Mouse (Mus musculus): Measurements from ENCODE around the gene Pknox1. TPM values are rescaled to one million over a fixed set of nuclear protein-coding genes. Genes with fewer than 3 reads are reported as not detected.
"Not testable (repeated sequence)": the region's sequence is repeated elsewhere in the genome, so short reads cannot be mapped to it uniquely, and the experiment has no call there.

Pknox1 gene
- polyA plus RNA-seq, 1 experiment: 52.9 TPM

DNA sequence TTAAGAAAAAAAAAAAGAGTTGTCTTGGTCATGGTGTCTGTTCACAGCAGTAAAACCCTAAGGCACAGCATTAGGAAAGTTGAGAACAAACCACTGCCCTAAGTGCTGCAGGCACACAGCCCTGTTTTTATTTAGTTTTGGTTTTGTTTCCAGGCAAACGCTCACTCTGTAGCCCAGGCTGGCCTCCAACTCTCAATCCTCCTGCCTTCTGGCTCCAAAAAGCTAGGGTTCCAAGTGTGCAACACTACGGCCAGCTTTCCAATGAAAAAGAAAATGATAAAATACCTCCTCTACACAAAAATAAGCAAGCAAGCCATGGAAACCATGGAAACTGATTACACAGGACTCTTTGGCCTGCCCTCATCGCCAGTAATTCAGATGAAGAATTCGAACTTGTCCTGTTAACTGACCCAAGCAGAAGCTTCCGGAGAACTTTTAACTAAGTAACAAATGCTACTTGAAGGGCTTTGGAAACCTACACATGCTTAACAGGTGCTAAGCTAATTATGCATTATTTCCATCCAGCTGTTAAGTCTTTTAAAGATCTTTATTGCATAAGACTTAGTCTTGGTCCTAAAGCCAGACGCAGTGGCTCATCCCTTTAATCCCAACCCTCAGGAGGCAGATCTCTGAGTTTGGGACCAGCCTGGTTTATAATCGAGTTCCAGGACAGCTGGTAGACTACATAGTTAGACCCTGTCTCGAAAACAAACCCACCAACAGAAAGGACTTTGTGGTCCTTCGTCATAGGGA lies 17.9 kb upstream of the Pknox1 start:
- no peak overlapping the region for H3K27ac ChIP-seq (ENCODE audit: insufficient read depth, low read length)

DNA sequence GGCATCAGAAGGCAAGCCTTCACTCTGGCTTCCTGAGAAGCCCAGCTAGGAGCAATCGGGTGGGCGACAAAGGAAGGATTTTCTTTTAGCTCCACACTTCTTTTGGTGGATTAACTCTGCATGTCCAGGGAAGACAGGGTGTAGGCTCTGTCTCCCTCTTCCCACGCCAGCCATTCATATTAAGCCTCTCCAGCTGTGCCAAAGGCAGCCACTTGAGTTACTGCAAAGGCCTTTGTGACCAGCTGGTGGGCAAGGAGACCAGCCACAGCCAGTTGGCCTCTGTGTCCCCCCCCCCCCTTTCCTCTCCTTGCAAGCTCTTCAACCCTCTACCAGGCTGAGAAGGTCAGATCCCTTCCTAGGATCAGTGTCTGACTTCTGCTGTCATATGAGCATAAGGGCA lies 16.6 kb upstream of the Pknox1 start:
- H3K36me3 ChIP-seq (ENCODE audit: control insufficient read depth, insufficient read depth, low read length, poor library complexity, severe bottlenecking): no peaks in the 10 kb centered on the region
- H3K4me3 ChIP-seq (ENCODE audit: low read depth, low read length): no peak overlapping the region
- no peak overlapping the region for H3K9ac ChIP-seq (ENCODE audit: low read depth, poor library complexity, severe bottlenecking)
- no peaks in the 10 kb centered on the region for H3K27me3 ChIP-seq (ENCODE audit: control insufficient read depth, insufficient read depth, low read length, poor library complexity, severe bottlenecking)
- no peak overlapping the region for H3K27ac ChIP-seq (ENCODE audit: insufficient read depth, low read length)
- peaks cover 19% of the 10 kb centered on the region for H3K9me3 ChIP-seq (replicated peaks; ENCODE audit: control insufficient read depth, insufficient read depth, low read length, poor library complexity, severe bottlenecking)
- TF ChIP-seq EP300 (IDR thresholded peaks at IDR 0.05; ENCODE audit: insufficient read depth, low read depth, low read length) (no peak), CTCF (IDR thresholded peaks at IDR 0.05; ENCODE audit: low read depth, low read length) (no peak), POLR2A (IDR thresholded peaks at IDR 0.05; ENCODE audit: insufficient read depth, low read length) (no peak)
- no peaks in the 10 kb centered on the region for H3K4me1 ChIP-seq (ENCODE audit: control insufficient read depth, insufficient read depth, low read length)

More for the DNA sequence above, 17.9 kb upstream of the Pknox1 start:
- Histone ChIP-seq H3K9me3 (replicated peaks; ENCODE audit: control insufficient read depth, insufficient read depth, low read length, poor library complexity, severe bottlenecking) (peaks cover 8% of the 10 kb centered on the region; the same call in 1 of the 2 replicates), H3K27me3 (ENCODE audit: control insufficient read depth, insufficient read depth, low read length, poor library complexity, severe bottlenecking) (no peaks in the 10 kb centered on the region), H3K36me3 (ENCODE audit: control insufficient read depth, insufficient read depth, low read length, poor library complexity, severe bottlenecking) (no peaks in the 10 kb centered on the region), H3K4me1 (ENCODE audit: control insufficient read depth, insufficient read depth, low read length) (no peaks in the 10 kb centered on the region), H3K4me3 (ENCODE audit: low read depth, low read length) (no peak overlapping the region), H3K9ac (ENCODE audit: low read depth, poor library complexity, severe bottlenecking) (no peak overlapping the region)
- TF ChIP-seq CTCF (IDR thresholded peaks at IDR 0.05; ENCODE audit: low read depth, low read length) (no peak), EP300 (IDR thresholded peaks at IDR 0.05; ENCODE audit: insufficient read depth, low read depth, low read length) (no peak), POLR2A (IDR thresholded peaks at IDR 0.05; ENCODE audit: insufficient read depth, low read length) (no peak)

DNA sequence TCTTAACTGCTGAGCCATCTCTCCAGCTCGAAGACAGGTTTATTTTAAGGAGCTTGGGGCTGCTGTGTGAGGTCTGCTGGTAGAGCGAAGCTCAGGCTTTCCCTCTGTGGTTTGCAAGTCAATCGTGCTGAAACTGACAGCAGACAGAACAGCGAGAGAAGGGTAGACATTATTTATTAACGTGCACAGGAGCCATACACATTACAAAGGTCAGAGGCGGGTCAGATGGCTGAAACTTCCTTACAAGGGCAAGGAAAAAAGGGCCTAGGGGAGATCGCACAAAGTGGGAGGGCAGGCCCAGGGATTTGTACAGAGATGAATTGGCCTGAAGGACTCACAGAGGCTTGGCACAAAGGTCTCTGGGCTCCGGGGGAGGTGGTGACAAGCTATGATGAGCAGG lies 15.1 kb upstream of the Pknox1 start:
- no peaks in the 10 kb centered on the region for H3K36me3 ChIP-seq (ENCODE audit: control insufficient read depth, insufficient read depth, low read length, poor library complexity, severe bottlenecking)
- no peak for TF ChIP-seq POLR2A (IDR thresholded peaks at IDR 0.05; ENCODE audit: insufficient read depth, low read length)
- no peak for TF ChIP-seq EP300 (IDR thresholded peaks at IDR 0.05; ENCODE audit: insufficient read depth, low read depth, low read length)
- TF ChIP-seq CTCF (IDR thresholded peaks at IDR 0.05; ENCODE audit: low read depth, low read length): no peak
- no peaks in the 10 kb centered on the region for H3K27me3 ChIP-seq (ENCODE audit: control insufficient read depth, insufficient read depth, low read length, poor library complexity, severe bottlenecking)
- H3K4me1 ChIP-seq (ENCODE audit: control insufficient read depth, insufficient read depth, low read length): no peaks in the 10 kb centered on the region
- H3K9me3 ChIP-seq (replicated peaks; ENCODE audit: control insufficient read depth, insufficient read depth, low read length, poor library complexity, severe bottlenecking): peaks cover 28% of the 10 kb centered on the region
- H3K4me3 ChIP-seq (ENCODE audit: low read depth, low read length): no peak overlapping the region
- H3K9ac ChIP-seq (ENCODE audit: low read depth, poor library complexity, severe bottlenecking): no peak overlapping the region
- no peak overlapping the region for H3K27ac ChIP-seq (ENCODE audit: insufficient read depth, low read length)

DNA sequence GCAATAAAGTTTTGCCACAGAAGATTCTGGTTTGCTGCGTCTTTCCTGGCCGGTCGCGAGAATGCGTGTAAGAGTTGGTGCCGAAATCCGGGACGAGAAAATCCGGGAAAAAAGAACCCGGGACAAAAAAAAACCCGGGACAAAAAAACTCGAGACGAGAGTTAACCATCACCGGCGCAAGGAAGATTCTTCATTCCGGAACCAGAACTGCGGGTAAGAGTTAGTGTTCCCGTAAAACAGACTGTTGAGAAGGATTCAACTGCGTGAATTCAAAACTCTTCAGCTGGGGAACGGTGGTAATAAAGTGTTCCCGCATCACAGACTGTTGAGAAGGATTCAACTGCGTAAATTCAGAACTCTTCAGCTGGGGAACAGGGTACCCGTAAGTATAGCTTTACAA lies 11.9 kb upstream of the Pknox1 start:
- H3K27ac ChIP-seq (ENCODE audit: insufficient read depth, low read length); H3K4me1 ChIP-seq (ENCODE audit: control insufficient read depth, insufficient read depth, low read length); H3K9ac ChIP-seq (ENCODE audit: low read depth, poor library complexity, severe bottlenecking); H3K27me3 ChIP-seq (ENCODE audit: control insufficient read depth, insufficient read depth, low read length, poor library complexity, severe bottlenecking); H3K4me3 ChIP-seq (ENCODE audit: low read depth, low read length); H3K36me3 ChIP-seq (ENCODE audit: control insufficient read depth, insufficient read depth, low read length, poor library complexity, severe bottlenecking): not testable (repeated sequence)
- peaks cover 46% of the 10 kb centered on the region for H3K9me3 ChIP-seq (replicated peaks; ENCODE audit: control insufficient read depth, insufficient read depth, low read length, poor library complexity, severe bottlenecking)

DNA sequence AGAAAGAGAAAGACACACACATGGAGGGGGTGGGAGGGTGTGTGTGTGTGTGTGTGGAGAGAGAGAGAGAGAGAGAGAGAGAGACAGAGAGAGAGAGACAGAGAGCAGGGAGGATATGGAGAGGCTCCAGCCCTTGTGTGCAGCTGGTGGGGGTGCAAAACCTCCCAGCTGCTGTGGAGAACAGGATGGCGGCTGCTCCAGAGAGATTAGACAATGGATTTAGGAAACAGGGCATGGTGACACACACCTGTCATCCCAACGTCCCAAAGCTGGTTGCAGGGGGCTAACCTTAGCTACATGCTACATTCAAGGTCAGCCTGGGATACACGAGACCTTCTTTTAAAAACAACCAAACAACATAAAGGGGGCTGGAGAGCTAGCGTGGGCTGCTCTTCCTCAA lies 8.3 kb upstream of the Pknox1 start:
- H3K4me1 ChIP-seq (ENCODE audit: control insufficient read depth, insufficient read depth, low read length): peaks cover 4% of the 10 kb centered on the region
- no peaks in the 10 kb centered on the region for H3K36me3 ChIP-seq (ENCODE audit: control insufficient read depth, insufficient read depth, low read length, poor library complexity, severe bottlenecking)
- H3K27ac ChIP-seq (ENCODE audit: insufficient read depth, low read length): no peak overlapping the region
- no peak overlapping the region for H3K4me3 ChIP-seq (ENCODE audit: low read depth, low read length)
- no peaks in the 10 kb centered on the region for H3K27me3 ChIP-seq (ENCODE audit: control insufficient read depth, insufficient read depth, low read length, poor library complexity, severe bottlenecking)
- H3K9ac ChIP-seq (ENCODE audit: low read depth, poor library complexity, severe bottlenecking): no peak overlapping the region
- TF ChIP-seq CTCF (IDR thresholded peaks at IDR 0.05; ENCODE audit: low read depth, low read length) (no peak), POLR2A (IDR thresholded peaks at IDR 0.05; ENCODE audit: insufficient read depth, low read length) (no peak), EP300 (IDR thresholded peaks at IDR 0.05; ENCODE audit: insufficient read depth, low read depth, low read length) (no peak)
- H3K9me3 ChIP-seq (replicated peaks; ENCODE audit: control insufficient read depth, insufficient read depth, low read length, poor library complexity, severe bottlenecking): peaks cover 42% of the 10 kb centered on the region

DNA sequence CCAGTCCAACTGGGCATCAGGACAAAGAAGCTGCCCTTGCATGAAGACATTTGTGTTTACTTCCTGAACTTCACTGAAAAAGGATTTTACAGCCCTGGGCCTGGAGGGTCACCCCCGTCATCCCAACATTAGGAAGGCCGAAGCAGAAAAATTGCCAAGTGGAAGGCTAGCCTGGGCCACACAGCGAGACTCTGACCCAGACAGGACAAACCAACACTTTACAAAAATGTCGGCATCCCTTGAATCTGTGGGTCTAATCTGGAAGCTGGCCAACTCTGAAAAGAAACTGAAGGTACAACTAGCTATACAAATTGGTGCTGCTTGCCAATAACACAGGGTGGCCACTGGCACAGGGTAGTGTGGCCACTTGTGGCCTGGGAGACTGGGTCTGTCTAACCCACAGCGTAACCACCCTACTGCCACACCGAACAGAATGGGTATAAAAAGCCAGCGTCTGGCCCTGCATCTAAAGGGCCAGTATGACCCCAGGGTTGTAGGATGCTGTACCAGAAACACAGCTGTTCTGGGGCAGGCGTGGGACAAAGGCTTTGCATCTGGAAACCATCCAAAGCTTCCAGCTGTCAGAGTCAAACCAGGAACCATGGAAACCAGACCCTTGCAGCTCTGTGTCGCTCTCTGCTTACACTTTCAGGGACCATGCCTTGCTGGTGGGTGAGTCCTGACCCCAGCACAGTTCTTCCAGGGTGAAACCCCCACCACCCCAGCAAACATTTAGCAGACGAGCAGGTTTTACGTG lies 7.2 kb upstream of the Pknox1 start:
- TF ChIP-seq EP300 (IDR thresholded peaks at IDR 0.05; ENCODE audit: insufficient read depth, low read depth, low read length) (no peak), POLR2A (IDR thresholded peaks at IDR 0.05; ENCODE audit: insufficient read depth, low read length) (no peak), CTCF (IDR thresholded peaks at IDR 0.05; ENCODE audit: low read depth, low read length) (no peak)
- H3K4me3 ChIP-seq (ENCODE audit: low read depth, low read length): no peak overlapping the region
- H3K9me3 ChIP-seq (replicated peaks; ENCODE audit: control insufficient read depth, insufficient read depth, low read length, poor library complexity, severe bottlenecking): peaks cover 31% of the 10 kb centered on the region
- no peaks in the 10 kb centered on the region for H3K27me3 ChIP-seq (ENCODE audit: control insufficient read depth, insufficient read depth, low read length, poor library complexity, severe bottlenecking)
- peaks cover 4% of the 10 kb centered on the region for H3K4me1 ChIP-seq (ENCODE audit: control insufficient read depth, insufficient read depth, low read length)
- H3K9ac ChIP-seq (ENCODE audit: low read depth, poor library complexity, severe bottlenecking): no peak overlapping the region
- H3K36me3 ChIP-seq (ENCODE audit: control insufficient read depth, insufficient read depth, low read length, poor library complexity, severe bottlenecking): no peaks in the 10 kb centered on the region
- H3K27ac ChIP-seq (ENCODE audit: insufficient read depth, low read length): no peak overlapping the region
